Mouse (Mus musculus) ovary, postnatal 14 days (tissue): ENCODE results near the gene Wnt5a.

Source experiments
- DNase-seq: peaks from one replicate; pipeline ENCODE4 v3.0.0; 2022; ENCODE audit warnings: low spot score

The Wnt5a gene

DNA sequence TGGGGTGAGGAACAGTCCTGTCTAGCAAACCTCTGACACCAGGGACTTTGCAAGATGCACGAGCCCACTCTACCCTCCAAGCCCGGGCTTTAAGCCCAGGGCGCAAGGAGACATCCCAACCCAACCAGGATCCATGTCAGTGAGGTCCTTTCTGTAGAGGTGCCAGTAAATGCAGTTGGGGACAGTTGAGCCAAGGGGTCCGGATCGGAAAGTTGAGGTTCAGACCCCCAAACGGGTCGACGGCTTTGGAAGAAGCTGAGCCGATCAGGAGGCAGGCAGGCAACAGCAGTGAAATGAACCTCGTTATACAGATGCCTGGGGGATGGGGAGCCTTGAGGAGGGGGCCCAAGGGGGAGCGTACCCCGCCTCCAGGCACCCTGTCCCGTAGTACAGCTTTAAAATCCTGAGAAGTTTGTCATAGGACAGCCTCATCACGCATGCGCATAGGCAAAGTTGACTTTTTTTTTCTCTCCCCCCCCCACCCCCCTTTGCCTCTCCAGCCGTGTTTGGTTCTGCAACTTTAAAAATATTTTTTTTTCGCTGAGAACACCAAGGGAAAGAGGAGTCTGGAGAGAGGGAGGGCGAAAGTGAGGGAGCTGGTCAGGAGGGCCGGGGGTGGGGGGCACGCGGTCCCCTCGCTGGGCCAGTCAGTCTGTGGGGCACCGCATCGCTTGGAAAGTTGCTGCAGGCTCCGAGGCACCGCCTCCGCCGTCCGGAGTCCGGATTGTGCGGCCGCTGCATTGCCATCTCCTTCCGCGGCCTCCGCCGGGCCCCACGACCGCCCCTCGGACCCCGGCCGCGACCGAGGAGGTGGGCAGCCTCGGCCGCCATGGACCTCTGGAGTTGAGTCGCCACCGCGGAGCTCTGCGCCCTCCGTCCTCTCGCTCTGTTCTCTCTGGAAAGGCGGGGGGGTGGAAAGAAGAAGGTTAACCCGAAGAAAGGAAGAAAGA is at the start of gene Wnt5a:
Gene Wnt5a (plus strand): TSS at position 650 of the 950 bp plus-strand sequence.
- no peak for DNase-seq

DNA sequence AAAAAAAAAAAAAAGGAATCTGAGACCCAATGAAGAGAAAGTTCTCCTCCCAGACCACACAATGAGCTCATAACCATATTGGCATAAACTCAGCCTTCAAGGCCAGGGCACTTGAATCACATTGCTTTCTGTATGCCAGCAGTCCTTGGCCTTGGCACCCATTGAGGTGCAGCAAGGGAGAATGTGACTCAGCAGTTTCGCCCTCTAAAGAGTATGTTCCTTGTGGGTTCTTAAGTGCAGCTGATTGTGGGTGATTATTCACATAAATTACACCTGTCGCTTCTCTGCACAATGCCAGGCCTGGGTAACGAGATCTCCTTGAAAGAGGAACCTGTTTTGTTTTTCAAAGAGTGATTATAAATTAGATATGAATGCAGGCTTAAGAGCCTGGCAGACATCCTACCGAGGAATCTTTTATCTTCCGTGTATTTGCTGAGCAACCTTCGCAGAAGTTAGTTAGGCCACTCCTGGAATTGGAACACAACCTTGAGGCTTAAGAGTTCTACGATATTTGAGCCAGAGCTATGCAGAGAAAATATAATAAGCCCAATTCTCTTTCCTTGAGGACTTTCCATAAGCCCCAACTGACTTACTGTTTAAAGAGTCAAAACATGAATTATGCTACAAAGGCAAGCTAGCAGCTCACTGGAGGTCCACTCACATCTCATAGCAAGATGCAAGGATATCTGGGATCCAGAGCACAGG is 48.0 kb upstream of the Wnt5a start:
- peak; percentile 13 for DNase-seq

DNA sequence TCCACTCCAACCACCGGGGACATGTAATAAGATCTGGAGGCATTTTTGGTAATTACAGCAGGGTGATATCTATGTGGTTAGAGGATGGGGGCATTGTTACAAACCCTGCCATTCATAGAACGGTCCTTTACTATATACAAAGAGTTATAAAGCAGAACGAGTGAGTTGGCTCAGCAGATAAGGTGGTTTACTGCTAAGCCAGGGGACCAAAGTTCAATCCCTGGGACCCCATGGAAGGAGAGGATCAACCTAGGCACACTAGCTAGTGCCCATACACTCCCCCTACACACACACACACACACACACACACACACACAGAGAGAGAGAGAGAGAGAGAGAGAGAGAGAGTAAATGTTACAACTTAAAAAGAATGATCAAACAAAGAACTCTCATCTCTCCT is 47.1 kb upstream of the Wnt5a start:
- DNase-seq: no peak

DNA sequence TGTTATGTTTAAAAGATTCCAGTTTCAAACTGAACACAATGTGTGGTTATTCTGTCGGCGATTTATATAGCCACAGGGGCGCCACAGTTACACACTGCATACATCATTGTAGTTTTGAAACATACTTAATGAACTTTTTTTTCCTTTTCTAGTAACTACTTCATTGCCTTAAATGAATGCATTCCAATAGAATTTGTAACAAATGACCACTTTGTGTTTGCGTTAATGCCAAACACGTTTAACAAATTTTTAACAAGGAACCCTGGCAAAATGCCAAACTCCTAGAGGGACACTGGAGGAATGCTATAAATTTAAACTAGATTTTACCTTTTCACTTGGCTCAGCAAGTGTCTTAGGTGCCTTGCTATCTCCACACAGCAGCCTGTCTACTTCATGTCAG is 36.6 kb upstream of the Wnt5a start:
- no peak for DNase-seq

DNA sequence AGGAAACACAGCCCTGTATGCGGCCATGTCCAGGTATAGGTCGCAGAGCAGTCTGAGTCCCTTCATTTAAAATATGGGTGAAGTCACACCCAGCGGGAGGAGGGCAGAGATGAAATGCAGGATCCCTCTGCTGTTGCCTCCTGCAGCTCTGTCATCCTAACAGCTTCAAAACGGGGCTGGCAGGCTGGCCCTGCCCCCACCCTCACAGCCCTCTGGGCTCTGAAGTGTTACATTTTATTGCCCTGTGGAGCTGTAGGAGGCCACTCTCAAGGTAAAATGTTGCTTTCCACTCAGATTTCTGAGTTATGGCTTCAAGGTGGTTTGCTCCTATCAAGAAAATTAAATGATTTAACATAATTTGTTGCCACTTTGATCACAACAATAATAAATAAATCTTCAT is 34.9 kb upstream of the Wnt5a start:
- DNase-seq: no peak

DNA sequence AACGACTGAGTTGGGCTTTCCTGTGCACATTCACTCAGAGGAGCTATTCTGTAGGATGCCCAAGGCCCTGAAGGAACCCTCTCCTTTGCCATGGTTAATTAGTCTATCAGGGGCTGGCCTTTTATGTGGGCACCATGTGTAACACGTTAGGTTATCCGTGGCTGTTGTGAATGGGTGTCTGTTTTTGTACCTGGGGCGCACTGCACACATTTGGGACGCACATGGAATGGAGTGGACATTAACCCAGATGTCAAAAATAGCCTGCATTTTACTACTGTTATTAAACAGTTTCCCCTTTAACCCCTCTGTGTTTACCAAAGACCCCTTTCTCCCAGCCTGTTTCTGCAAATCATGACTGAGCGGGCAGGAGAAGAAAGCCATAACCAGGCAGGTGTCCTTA is 34.3 kb upstream of the Wnt5a start:
- no peak for DNase-seq

DNA sequence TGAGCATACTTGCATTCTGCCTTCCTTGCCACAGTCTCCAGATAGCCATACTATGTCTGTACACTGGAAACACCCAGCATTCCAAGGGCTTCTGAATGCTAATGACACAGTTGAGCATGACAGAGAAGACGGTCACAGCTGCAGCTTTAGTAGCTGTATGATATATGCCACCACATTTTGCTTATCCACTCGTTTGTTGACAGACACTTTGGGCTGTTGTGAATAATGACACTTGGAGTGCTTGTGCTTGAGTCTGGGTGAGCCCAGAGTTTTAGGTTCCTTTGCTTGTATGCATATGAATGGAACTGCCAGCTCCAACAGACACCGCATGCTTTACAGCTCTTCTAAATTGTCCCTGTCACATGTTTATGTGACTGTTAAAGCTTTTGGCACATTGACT is 29.5 kb upstream of the Wnt5a start:
- DNase-seq: no peak

DNA sequence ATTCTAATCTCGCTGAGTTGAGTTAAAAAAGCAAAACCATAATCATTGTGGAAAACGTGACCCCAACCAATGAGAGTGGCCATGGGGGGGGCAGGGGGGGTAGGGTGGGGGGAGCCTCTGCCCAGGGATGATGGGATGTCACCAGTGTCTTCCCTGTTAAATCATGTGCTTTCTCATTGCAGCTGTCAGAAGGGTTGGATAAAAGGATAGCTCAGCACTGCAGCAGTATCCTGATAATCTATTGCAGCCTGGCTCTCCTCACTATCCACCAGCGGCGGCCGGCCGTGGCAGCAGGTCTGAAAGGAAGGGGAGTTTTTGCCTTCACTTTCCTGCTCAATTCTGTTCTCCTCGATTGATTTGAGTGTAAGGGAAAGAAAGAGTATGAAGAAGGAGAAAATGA is 29.1 kb upstream of the Wnt5a start:
- no peak for DNase-seq

DNA sequence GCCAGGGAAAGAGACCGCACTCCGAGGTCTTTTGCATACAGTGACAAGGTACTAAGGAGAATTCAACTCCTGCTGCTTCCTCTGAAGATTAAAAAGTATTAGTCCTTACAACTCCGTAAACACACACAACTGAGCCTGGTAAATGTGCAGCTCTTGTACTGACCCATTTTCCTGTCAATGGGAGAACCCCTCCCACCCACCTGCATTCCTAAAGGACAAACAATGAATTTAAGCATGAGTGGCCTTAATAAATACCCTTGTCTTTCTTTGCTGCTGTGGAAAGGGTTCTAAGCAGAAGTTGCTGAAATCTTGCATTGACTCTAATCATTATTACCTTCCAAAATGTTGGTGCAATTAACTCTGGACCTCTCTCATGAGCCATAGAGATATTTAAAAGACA is 27.8 kb upstream of the Wnt5a start:
- DNase-seq: no peak

DNA sequence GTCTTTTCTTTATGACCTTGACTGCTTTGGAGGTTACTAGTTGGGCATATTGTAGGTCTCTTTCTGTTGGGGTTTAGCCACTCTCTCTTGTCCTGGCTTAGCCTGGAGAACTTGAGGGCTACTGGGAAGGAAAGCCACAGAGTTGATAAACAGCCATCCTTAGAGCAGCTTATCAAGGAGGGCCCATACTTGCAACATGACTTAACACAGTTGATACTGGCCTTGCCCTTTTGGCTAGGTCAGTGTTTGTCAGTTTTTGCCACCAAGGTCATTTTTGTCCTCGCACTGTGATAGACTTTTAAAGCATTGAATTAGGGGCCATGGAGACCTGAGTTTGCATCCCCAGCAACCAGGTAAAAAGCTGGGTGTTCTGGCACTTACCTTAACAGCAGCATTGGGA is 23.7 kb upstream of the Wnt5a start:
- no peak for DNase-seq

DNA sequence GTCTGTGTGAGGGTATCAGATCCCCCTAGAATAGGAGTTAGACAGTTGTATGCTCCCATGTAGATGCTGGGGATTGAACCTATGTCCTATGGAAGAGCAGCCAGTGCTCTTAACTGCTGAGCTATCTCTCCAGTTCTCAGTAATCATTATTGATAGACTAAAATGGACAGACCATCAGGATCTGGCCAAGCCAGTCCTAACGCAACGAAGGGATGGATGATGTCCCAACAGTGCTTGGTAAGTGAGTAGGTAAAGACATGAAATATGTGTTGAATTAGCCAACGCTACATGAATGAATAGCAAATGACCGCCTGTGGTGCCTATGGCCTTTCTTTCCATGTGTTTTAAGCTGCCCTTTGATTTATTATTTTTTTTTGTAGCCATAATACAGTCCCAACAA is 10.7 kb upstream of the Wnt5a start:
- no peak for DNase-seq

DNA sequence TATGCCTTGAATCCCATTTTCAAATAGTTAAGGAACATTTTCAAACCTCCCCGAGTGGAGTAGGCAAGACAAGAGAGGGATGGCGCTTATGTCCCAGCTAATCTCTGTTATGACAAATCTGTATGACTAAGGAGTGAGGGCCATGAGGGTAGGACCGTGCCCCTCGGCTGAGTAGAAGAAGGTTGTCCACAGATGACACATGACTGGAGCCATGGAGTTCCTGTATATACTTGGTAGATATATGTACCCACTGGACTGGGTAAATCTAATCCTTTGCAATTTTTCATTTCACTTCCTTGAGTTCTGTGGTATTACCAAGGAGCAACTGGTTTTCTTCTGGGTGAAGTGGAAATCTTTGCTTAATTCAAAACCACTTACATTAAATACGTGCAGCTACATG is 10.3 kb upstream of the Wnt5a start:
- no peak for DNase-seq

DNA sequence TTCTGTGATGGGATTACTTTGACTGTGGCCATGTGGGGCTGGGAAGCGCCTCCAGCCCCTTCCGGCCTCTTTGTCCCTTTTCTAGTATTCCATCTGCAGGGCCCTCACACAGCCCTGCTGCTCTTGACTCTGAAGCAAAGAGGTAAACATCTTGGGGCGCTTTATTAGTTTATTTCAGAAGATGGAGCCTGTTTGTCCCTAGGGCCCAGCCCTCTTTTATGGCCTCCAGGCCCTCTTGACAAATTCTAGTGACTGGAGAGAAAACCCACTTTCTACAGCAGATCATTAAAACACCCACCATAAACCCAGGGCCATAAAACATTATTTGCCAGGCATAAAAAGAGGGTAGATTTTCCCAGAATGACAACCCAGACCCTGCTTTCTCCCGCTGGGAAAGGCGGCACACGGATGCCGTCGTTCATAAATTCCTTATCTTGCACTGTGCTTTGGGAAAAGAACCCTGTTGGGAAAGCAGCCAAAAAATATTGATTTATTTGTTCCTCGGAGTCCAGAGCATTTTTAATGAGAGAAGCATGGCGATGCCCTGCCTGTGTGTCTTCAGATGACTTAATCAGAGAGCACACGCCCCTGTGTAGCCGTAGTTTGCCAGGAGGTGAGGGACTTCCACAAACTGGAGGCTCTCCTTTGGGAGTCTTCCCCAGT is 3.2 kb upstream of the Wnt5a start:
- DNase-seq: no peak

DNA sequence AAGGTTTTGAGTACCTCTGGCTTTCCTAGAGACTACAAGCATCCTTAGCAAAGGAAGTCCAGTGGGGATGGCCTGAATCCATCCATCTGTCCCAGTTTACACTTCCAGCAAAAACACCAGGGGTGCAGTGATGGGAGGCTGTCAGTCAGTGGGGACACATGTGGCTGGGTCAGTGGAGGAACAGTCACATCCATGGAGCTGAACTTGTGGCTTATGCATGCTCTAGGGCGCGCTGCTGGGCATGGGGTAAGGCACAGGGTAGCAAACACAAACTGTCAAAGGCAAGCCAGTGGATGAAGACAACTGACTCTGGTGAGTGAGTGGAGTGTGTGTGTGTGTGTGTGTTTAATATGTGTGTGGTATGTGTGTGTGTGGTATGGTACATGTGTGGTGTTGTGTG is 1.3 kb upstream of the Wnt5a start:
- DNase-seq: no peak

DNA sequence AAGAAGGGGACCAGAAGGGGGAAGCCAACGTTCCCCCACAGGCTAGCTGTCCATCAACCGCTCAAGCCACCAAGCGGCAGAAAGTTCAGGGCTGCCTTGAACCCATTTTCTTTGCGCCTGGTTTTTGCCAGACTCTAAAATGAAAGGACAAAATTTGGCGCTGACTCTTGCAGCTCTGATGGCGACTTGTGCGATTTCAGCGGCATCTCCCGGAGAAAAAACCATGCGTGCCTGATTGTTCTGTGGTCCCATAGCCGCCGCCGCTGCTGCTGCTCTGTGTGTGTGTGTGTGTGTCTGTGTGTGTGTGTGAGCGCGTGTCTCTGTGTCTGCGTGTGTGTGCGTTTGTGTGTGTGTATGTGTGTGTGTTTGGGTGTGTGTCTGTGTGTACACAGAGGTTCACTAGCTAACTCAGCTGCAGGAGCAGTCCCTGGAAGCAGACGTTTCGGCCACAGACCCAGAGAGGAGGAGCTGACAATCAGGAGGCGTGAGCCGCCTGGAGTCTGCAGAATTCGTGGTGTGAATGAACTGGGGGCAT is 568 bp downstream of the Wnt5a start:
- no peak for DNase-seq

DNA sequence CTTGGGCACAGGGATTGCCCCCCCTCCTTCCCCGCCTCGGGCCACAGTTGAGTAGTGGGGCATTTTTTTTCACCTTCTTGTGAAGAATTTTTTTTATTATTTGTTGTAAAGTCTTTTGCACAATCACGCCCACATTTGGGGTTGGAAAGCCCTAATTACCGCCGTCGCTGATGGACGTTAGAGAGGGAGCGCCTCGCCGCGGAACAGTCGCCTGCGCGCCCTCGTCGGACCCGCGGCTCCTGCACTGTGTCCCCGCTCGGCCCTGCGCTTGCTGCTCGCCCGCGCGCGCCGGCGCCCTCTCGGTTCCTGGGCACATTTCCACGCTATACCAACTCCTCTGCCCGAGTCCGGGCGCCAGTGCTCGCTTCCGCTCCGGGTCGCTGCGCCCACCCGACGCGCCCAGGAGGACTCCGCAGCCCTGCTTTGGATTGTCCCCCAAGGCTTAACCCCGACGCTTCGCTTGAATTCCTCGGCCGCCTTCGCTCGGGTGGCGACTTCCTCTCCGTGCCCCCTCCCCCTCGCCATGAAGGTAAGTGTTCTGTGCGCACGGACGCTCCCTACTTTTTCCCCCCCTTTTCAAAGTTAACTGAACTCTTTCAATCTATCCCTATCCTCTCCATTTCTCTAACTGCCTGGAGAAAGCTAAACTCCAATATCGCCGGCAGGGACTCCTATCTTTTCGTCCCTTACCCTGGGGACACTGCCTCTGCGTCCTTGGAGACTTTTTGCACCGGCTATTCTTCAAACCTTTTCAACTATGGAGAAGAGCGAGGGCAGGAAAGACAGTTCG is 1.2 kb downstream of the Wnt5a start:
- no peak for DNase-seq

DNA sequence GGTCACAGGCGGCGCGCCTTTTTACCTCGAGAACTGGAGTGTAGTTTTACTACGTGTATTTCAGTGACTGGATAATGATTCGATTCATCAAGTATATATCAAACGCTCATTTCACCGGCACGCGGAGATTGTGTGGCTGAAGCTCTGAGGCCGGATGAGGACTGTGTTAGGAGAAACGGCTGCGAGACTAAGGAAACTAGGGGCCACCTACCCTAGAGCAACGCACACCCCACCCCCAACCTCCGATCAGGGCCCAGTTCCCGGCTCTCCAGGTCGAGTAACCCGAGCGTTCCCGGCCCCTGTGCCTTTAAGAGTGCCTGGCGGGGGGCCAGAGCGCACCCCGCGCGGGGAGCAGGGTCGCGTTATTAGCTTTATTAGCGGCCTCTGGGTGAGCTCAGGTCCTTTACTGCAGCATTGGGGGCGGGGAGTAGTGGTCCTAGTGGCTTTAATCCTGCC is 1.9 kb downstream of the Wnt5a start:
- DNase-seq: peak; percentile 51

DNA sequence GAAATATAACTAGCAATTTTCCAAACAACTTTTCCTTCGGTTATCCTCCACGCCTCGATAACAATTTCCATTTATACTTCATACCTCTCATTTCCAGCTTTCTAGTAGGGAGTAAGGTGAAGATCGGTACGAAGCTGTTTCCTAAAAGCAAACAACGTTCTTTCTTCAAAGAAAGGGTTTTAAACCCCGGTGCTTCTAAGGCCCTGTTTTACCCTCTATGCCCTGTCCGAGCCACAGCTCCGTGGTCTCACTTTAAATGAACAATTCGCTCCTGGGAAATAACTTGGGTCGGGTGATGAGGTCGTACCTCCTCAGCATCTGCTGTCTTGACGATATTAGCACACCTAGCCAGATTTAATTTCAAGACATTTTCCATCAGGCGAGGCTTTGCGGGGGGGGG is 2.5 kb downstream of the Wnt5a start:
- DNase-seq: no peak

DNA sequence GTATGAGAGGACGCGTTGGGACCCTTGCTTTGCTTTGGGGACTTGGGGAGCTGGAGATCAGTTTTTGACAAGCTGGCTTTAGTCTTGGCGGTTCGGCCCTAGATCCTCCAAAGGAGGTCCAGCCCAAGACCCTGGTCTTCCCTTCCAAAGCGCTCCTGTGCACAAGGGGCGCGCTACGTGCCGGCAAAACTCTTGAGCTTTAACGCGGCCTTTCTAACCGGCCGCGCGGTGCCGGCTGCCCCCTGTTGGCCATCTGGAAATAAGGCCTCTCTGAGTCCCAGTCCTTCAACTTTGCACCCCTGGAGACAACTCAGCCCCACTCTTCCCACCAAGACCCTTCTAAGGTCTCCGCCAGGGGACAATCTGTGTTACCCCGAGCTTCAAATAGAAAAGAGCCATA is 2.9 kb downstream of the Wnt5a start:
- DNase-seq: peak; percentile 65

DNA sequence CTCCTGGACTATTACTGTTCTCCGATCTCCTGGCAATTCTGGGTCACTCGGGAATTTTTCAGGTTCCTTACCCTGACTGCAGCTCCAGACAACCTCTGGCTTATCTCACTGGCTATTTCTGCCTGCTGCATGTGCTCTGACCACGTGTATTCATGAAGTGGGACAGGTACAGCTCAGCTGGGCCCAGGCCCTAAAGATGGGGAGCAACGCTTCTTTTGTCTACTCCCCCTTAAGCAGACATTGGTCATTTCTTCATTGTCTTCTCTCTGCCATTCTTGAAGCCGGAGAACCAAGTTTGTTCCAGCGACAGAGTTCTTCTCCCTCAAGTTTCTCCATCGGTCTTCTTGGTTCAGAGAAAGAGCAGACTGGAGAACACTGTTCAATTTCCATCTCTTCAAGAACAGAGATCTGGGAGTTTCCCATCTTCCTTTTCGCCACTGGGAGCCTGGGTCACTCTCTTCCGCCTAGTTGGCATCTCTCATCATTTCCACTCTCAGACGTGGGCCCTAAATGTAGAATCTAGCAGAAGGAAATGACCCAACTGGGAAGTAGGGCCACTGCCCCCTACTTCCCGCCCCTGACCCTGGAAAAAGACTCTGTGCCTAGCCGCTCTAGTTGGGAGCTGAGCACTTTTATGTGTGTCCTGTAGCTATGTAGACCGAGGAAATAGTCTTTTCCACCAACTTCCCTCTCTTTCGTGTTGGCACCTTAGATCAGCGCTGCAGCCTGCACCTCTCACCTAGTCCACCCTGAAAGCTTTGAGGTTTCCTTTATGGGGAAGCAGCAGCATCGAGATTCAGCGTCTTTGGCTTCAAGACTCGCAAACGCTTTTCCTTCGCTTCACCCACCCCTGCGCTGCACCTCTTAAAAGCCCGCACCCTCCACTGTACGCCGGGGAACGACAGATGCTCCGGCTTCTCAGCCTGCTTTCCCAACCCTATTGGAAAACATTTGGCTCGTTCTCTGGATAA is 4.0 kb downstream of the Wnt5a start:
- DNase-seq: no peak
